Mouse (Mus musculus) liver, adult 2 months (tissue): ENCODE data around the gene Fat3. TPM values are rescaled to one million over a fixed set of nuclear protein-coding genes. Genes with fewer than 3 reads are reported as not detected.

Source experiments
- DNase-seq: peaks from one replicate; pipeline ENCODE4 v3.0.0-alpha.2; 2011; ENCODE audit warnings: low read depth, low spot score; ENCODE audit errors: extremely low read depth
- H3K27ac ChIP-seq: fragments of 200-500 bp; replicated peaks from 2 replicates; pipeline ENCODE4 v1.5.1; 2012; ENCODE audit warnings: low read depth, mild to moderate bottlenecking, control low read depth, inconsistent platforms, low read length; ENCODE audit not compliant: insufficient read depth
- H3K27me3 ChIP-seq: fragments of 200-500 bp; 2 replicates; pipeline ENCODE4 v1.6.1; 2012; ENCODE audit warnings: mild to moderate bottlenecking, moderate library complexity, low read length, inconsistent platforms; ENCODE audit not compliant: control insufficient read depth, insufficient read depth
- H3K36me3 ChIP-seq: fragments of 200-500 bp; 2 replicates; pipeline ENCODE4 v1.6.1; 2012; ENCODE audit warnings: low read length, inconsistent platforms; ENCODE audit not compliant: control insufficient read depth, insufficient read depth
- H3K4me1 ChIP-seq: fragments of 200-500 bp; 2 replicates; pipeline ENCODE4 v1.6.1; 2011; ENCODE audit warnings: low read length; ENCODE audit not compliant: control insufficient read depth, insufficient read depth
- H3K4me3 ChIP-seq: fragments of 200-500 bp; 2 replicates; pipeline ENCODE4 v1.5.1; 2011; ENCODE audit warnings: low read depth, mild to moderate bottlenecking, control low read depth, low read length, moderate library complexity; ENCODE audit not compliant: insufficient read depth
- H3K79me2 ChIP-seq: fragments of 200-500 bp; 2 replicates; pipeline ENCODE4 v1.6.1; 2012; ENCODE audit warnings: inconsistent platforms, mild to moderate bottlenecking, low read length, moderate library complexity; ENCODE audit not compliant: control insufficient read depth, insufficient read depth
- H3K9ac ChIP-seq: fragments of 200-500 bp; 2 replicates; pipeline ENCODE4 v1.6.1; 2012; ENCODE audit warnings: low read depth, mild to moderate bottlenecking, control low read depth, inconsistent platforms, low read length
- CTCF ChIP-seq: fragments of 200-500 bp; IDR thresholded peaks from 2 replicates; pipeline ENCODE4 v1.5.1; 2011; ENCODE audit warnings: low read depth, low read length, control low read depth
- POLR2A ChIP-seq: fragments of 200-500 bp; IDR thresholded peaks from 2 replicates; pipeline ENCODE4 v1.6.1; 2011; ENCODE audit warnings: low read length, control low read depth; ENCODE audit not compliant: insufficient read depth; ENCODE audit errors: extremely low read depth
- WGBS: fragments of 180-500 bp; shearing (Covaris S2); methylation state at CpG from one replicate; pipeline ENCODE4 v1.1.7; 2018; 5-methylcytosine and 5-hydroxymethylcytosine counted together
- polyA plus RNA-seq: library from polyadenylated mRNA; depleted of rRNA; stranded (reverse); fragments of >200 nt; gene quantifications from 2 replicates; pipeline ENCODE4 v1.2.3, GENCODE M21; 2012
- total RNA-seq: library from RNA; depleted of rRNA; stranded (reverse); fragments of >200 nt; gene quantifications from 2 replicates; pipeline ENCODE4 v1.2.3, GENCODE M21; 2014

The Fat3 gene
- total and polyA plus RNA-seq, 2 experiments = 0.09 TPM; not detected in 1

GRCm38 (mm10) chr9:15866280-15867072 is 634.6 kb downstream of the Fat3 start:
- TF ChIP-seq POLR2A = no peak
- TF ChIP-seq CTCF = no peak
- H3K4me1 ChIP-seq = no peaks in the 10 kb centered on the region
- H3K27ac ChIP-seq = no peak overlapping the region

GRCm38 (mm10) chr9:15861402-15861801 is 639.7 kb downstream of the Fat3 start:
- H3K4me1 ChIP-seq = no peaks in the 10 kb centered on the region
- H3K9ac ChIP-seq = no peak overlapping the region
- WGBS = 77% methylated on average over 5 of the region's 5 CpGs
- no peak overlapping the region for H3K4me3 ChIP-seq
- H3K27me3 ChIP-seq = no peaks in the 10 kb centered on the region
- no peak overlapping the region for H3K27ac ChIP-seq
- DNase-seq = no peak
- H3K79me2 ChIP-seq = no peaks in the 10 kb centered on the region
- H3K36me3 ChIP-seq = no peaks in the 10 kb centered on the region
- TF ChIP-seq CTCF (no peak), POLR2A (no peak)

More at GRCm38 (mm10) chr9:15866280-15867072, 634.6 kb downstream of the Fat3 start:
- Histone ChIP-seq H3K27me3 (no peaks in the 10 kb centered on the region), H3K9ac (no peak overlapping the region), H3K79me2 (no peaks in the 10 kb centered on the region), H3K36me3 (no peaks in the 10 kb centered on the region), H3K4me3 (no peak overlapping the region)
- WGBS = 80% methylated on average over 10 of the region's 10 CpGs
- no peak for DNase-seq
